Mouse (Mus musculus) testis, adult 2 months (tissue): ENCODE results near the gene Vegfd.

Source experiments
- CTCF ChIP-seq: fragments of 200-500 bp; IDR thresholded peaks from 2 replicates; pipeline ENCODE4 v1.5.1; 2012; ENCODE audit warnings: low read depth, mild to moderate bottlenecking, inconsistent platforms, low read length, moderate library complexity; ENCODE audit not compliant: control insufficient read depth, insufficient read depth, insufficient replicate concordance
- POLR2A ChIP-seq: fragments of 200-500 bp; IDR thresholded peaks from 2 replicates; pipeline ENCODE4 v1.6.1; 2012; ENCODE audit warnings: low read depth, mild to moderate bottlenecking, inconsistent platforms, low read length, moderate library complexity; ENCODE audit not compliant: control insufficient read depth

GRCm38 (mm10) chrX:164338591-164338990 is 34.6 kb upstream of the Vegfd start:
- TF ChIP-seq CTCF (no peak), POLR2A (no peak)
